Mouse (Mus musculus) retina, postnatal 7 days (tissue): ENCODE measurements around the gene Grin2a.
"Not testable (repeated sequence)": the region's sequence is repeated elsewhere in the genome, so short reads cannot be mapped to it uniquely, and the experiment has no call there.

Experiments
- DNase-seq: peaks from one replicate; pipeline ENCODE4 v3.0.0-alpha.2; 2012; ENCODE audit warnings: low read depth, low spot score

Grin2a gene

DNA sequence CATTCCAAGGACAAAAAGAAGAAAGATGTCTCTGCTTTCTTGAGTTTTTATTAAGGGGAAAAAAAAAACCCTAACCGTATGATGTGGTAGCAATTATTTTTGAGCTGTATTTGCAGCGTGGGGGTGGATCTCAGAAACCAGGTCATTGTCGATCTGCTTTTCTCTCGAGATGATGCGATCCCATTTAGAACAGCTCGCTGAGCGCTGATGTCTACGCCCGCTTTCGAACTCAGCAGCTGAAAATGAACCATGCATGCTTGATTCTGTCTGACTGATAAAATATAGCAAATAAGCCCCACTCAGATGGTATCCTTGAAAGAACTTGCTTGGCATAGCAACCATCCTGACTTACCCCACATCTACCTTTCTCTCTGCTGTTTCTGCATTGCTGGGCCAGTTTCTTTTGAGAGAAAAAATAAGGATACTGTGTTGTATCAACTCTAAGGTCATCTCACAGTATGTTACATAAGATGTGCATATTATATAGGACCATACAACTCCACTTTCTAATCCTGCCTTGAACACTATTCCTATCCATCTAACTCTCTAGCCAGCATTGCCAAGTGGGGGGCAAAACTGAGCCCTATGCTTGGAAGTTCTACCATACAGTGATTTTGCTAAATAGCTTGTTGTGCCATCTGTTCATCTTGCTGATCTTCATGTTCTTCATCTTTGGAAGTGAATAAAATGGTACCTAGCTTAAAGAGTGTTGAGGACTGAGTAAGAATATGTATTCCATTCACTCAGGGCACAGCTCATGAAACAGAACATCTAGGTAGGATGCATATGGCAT is 369.5 kb downstream of the Grin2a start:
- no peak for DNase-seq

DNA sequence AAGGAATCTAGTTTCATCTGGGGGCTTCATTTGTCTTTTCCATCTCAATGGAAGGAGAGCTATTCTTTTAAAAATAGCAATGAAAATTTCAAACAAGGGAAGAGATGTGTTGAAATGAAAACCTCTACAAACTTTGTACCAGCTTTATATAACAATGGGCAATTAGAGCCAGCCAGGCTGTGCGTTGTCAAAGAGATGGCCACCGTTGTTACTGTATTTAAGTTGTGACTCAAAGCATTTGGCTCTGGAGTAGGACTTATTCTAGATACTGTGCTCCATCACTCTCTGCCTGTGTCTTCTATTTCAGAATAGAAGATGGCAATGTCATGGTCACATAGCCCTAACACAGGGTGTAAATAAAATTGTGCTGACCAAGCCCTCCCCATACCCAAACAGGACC is 371.0 kb downstream of the Grin2a start:
- DNase-seq = no peak

DNA sequence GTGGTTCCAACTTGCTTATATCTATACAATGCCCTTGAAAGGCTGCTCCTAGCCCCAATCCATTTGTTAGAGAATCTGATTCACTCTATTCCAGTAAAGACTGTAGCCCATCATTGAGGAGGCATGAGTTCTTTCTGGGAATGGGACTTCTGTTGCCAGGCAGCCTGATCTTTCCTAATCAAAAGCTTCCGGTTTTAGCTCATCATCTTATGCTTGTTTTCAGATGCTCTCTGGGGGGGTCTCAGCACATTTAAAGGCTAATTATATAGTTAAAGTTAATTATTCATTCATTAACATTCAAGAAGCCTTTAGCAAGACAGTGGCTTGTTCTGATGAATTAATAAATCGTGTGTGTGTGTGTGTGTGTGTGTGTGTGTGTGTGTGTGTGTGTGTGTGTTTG is 377.2 kb downstream of the Grin2a start:
- DNase-seq = no peak

DNA sequence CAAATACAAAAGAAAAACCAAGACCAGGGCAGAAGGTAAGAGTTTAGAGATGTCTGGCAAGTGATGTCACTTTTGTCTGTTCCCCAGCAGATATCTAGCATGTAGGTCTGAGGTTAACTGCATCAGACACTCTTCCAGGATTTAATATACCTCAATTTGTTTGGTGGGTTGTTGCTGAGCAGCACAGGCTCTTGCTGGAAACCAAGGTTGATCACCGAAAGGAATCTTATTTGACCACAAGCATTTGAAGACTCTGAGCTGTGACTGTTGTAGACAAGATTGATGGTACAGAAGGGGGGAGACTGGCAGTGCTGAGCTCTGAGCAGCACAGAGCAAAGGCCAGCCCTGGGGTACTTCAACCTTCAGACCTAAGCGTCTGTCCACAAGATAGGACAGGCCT is 378.1 kb downstream of the Grin2a start:
- no peak for DNase-seq

DNA sequence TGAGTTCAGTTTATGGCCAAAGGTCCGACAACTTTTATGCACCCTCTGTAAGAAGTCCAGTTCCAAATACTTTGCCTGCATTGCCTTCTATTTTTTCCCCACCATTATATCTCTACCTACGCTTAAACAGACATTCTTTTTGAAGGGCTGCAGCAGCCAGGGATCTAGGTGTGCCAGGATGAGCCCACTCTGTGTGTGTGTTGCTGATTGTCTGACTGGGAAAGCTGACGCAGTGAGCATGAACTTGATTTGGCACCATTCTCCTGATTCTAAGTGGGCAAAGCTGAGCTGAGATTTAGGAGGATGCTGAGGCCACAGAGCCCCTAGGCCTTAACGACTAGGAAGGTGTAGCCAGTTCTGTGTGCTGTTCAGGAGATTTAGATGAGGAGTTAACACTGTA is 378.6 kb downstream of the Grin2a start:
- DNase-seq = no peak

DNA sequence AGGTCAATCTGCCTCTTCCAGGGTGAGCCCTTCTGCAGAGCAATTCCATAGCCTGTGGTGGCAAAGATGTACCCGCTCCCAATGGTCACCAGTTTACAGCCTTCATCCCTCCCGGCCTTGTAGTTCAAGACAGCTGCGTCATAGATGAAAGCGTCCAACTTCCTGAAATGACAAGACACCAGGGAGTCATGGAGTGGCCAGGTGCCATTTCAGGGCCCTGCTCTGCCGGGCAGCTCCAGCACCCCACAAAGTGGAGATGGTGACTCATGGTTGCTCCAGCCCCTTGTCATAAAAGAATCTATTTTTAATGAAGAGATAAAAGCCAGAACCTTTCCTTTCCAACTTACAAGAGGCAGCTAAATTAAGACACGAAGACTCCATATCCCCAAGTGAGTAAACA is 382.8 kb downstream of the Grin2a start:
- DNase-seq = not testable (repeated sequence)

DNA sequence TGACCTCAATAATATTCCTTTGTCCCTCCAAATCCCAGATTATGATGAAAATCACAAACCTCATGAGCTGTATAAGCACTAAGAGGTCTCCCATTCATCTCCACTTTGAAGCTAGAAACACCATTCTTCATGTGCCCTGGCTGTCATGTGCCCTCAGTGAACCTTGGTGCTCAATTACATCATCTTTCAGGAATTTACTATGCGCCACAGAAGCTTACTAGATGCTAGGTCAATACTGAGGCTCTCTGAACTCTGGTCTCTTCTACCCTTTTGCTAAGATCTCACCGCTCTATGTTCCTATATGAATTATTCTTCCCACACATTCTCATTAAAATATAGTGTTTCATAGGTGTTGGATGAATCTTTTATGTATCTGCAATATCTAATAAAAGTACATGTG is 387.9 kb downstream of the Grin2a start:
- DNase-seq = no peak

DNA sequence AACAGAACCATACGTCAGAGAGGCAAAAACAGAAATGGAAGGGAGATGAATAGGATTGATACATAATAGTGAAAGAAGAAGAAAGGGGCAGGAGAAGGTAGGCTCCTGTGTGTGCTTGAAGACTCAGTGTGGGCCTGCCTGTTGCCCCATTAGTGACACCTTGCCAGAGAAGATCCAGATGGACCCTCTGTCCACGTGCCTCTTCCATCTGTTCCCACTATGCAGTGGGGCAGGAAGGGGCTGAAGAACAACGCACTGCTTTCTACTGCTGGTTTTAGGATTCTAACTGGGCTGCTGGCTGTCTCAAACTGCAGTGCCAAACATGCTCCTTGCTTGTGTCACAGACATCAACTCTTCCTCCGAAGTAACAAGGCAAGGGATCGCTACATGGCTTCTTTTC is 391.4 kb downstream of the Grin2a start:
- DNase-seq = no peak

DNA sequence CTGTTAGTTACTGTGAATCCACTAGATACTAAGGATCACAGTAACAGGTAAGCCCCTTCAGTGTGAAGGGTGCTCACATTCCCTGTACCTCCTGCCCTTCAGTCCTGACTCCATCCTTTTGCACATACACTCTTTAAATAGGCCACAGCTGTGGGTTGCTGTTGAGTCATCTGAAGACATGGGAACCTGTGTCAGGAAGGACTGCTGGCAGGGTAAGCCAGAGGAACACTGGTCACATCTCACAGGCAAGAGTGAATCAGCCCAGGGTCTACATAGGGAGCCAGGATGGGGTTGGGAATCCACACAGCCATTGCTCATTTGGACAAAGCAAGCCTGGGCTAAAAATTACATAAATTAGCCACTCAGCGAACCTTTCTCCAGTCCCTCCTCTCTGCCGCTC is 392.8 kb downstream of the Grin2a start:
- DNase-seq = no peak

DNA sequence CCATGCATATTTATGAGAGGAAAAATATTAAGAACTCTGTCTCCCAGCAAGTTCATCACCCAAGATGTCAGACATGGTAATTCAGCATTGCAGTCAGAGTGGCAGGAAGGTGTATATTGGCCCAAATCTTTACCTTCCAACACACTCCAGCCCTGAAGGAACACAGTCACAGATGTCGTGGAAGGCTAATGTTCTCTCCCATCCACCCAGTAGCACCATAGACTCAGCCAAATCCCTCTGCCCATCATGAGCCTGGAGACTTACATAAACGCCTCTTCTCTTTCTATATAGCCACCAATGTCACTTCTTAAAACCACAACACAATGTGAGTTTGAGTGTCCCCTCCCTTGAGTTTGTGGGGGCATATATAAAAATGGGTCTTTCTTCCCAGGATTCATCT is 406.2 kb downstream of the Grin2a start:
- no peak for DNase-seq

DNA sequence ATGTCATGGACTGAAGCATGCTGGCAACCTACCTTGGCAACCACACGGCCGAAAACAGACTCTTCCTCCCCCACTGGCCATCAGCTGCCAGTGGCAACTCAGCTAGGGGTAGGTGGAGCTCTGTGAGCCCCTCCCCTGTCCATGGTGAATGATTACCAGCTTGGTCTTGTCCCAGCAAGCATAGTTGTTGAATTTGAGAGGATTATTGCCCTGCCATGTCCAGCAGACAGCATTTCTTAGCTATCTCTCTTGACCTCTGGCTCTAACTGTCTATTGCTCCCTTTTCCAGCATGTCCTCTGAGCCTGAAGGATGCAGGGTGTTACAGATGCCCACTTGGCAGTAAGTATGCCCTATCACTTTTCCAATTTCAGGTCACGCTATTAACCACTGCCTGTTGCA is 406.9 kb downstream of the Grin2a start:
- no peak for DNase-seq

DNA sequence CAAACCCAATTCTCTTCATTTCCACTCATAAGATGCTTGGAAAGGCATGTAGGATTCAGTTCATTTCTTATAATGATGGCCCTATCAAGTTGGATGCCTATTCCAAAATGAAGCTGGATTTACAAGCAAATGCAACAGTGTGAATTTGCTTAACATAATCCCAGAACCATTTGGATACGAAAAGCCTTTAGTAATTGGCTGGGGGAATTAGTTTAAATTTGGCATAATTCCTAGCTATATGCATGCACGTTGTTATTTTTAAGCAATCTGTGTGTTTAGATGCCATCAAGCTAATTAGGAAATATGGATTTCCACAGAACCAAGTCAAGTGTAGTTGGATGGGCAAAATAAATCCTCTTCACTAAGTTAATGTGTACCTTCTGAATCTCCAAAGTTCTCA is 411.4 kb downstream of the Grin2a start:
- no peak for DNase-seq

DNA sequence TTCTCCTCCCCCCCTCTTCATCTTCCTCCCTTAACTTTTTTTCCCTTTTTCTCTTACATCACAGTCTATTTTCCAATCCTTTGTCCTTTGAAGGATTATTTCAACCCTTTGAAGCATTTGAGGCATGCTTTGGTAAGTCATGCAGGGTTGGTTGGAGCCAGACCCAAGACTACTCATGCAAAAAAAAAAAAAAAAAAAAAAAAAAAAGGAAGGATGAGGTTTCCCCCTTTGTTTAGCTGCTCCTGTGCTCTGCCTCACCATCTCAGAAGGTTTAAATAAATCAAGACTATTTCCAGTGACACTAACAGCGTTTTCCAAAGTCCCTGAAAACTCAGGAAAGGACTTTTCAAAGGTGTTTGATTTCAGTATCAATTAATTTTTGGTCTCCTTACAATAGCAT is 423.6 kb downstream of the Grin2a start:
- DNase-seq = no peak

DNA sequence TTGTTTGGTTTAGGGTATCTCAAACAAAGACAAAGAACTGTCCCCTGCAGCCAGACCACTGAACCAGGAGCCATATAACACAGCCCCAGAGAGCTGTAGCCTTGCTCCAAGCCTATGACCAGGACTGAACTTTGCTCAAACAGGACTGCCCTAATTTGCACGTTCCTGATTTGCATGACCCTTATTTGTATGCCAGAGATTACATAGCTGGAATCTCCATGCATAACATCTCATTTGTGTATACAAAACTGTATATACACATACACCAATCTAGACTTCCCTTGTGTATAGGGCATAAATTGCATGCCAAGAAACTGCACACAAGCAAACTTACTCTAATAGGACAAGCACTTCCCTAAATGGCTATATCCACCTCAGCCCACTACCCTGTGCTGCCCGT is 428.1 kb downstream of the Grin2a start:
- DNase-seq = no peak

DNA sequence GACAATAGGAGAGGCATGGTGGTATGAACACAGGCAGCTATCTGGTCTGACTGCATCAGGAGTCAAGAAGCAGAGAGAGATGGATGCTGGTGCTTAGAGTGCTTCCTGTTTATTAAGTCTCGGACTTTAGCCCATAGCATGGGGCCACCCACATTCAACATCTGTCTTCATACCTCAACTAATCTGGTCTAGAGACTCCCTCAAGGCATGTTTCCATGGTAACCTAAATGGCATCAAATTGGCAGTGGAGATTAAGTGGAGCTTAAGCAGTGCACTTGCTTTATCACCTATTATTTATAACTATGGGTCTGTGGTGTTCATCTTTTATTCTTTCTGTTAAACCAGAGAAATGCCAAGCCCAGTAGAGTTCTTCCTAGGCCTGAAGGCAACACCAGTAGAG is 433.5 kb downstream of the Grin2a start:
- DNase-seq = peak; percentile 2

DNA sequence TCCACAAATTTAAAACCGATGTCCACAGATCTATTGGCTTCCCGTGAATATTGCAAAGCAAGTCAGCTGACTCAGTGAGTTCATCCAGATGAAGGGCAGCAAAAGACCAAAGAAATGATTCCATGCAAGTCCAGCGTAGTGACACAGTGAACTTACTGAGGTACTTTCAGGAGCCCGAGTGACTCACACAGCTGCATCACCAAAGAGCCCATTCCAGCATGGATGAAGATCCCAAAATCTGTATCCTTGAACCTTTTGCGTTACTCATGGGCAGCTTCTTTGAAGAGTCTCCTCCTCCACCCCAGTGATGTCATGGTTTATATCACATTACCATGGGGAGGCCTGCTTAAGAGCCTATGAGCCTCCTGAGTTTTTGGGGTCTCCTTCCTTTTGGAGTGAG is 460.2 kb downstream of the Grin2a start:
- no peak for DNase-seq

DNA sequence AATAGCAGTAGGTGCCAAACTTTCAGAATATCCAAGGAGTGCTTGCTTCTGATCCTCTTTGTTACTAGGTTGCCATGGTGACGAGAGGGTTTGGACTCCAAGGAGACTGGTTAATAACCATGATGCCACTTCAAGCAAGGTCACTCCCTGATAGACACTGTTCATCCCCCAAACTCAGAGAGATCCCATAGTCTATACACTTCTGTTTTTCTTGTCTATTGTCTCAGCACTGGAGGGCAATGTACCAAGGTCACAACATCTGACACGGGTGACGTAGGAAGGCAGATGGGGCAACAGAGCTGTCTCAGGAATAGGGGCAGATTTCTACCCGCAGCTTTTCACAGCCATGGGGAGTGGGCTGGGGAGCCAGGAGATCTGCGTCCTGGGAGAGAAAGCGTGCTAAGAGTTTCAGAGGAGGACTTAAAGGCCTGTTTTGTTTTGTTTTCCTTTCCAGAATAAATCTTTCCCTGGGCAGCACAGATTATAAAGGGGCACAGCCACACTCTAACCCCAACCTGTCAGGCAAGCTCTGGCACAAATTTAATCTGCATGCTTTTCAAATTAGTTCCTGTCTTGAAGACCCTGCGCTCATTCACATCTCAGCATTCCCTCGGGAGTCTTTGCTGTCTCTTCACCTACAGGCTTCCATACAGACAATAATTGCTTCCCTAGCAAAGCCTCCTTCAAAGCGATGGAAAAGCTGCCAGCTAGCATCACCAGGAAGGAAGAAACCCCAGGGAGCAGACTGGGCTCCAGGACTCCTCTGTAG is 461.6 kb downstream of the Grin2a start:
- DNase-seq = no peak

DNA sequence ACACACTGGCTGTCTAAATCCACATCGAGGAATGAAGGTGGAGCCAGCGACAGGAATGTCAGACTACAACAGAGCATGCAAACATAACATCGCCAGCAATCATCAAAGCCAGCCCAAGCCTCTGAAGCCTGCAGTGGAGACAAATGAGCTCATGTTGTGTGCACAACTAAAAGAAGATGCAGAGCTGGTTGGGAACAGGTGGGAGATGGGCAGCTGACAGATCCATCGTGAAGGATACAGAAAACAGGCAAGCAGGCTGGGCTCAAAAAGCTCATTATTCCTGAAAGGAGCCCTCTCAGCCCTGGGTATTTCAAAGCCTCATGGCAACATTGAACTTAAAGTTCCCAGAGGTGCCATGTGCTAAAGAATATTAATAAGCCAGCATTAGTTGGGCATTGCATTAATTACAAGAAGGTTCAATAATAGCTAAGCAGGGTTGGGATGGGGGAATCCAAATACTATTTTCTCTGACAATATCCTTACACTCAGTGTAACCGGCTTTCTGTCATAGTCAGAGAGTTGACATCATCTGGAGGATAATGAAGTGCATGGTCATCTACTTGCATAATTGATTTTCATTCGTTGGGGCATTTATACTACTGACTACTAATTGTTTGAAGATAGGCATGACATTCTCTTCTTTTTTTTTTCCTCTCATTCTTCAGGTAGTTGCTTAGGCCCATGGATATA is 462.4 kb downstream of the Grin2a start:
- DNase-seq = no peak

DNA sequence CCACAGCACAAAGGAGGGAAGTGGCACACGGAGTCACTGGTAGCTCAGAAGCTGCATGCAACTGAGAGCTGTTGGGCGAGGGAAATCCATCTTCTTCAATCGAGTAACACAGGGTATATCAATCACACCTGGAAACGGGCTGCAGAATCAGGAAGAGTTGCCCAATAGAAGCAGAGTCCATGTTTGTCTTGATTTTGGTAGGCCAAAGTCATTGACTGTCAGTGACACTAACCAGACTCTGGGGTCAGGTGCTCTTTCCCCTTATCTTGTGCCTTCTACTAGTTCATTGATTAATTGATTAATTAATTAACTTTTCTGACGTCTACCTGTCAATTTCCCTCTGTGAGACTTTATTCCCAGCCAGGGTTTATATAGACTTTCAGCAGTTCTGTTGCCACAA is 468.1 kb downstream of the Grin2a start:
- no peak for DNase-seq

DNA sequence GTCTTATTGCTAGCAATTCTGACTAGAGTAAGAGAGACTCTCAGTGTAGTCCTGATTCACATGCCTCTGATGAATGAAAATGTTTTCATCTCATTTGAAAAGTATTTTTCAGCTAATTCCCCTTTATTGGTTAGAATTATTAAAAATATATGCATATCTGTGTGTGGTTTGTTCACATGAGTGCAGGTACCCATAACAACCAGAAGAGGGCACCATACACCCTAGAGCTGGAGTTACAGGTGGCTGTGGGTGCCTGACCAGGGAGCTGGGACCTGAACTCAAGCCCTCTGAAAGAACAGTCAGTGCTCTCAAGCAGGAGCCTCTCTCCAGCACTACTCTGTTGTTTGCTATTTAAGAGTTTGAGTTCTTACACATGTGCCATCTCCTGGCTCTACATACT is 472.0 kb downstream of the Grin2a start:
- no peak for DNase-seq
